9 mouse cellular contexts compared by ENCODE assay signal in genomic region chr2:72096345-72096744, GRCm38 (mm10).
DNase-seq lines count a peak whose midpoint lies in the region; ATAC-seq and TF ChIP-seq lines count a peak whose summit lies in the region.
"Had no signal": no experiment of that assay in that cellular context is flagged by ENCODE, and none has a peak within 500 bp of the region (broad histone marks: within the 10 kb centered on the region; RNA-seq: fewer than 3 reads in every experiment).

No protein-coding gene starts in this region.

- no peaks in the 10 kb centered on the region for H3K9me3 ChIP-seq in hindbrain, embryonic 11.5 days (ENCODE audit: control insufficient read depth, low read length)
- no peaks in the 10 kb centered on the region for H3K9me3 ChIP-seq in hindbrain, embryonic 12.5 days (replicated peaks)
- no peaks in the 10 kb centered on the region for H3K9me3 ChIP-seq in lung, postnatal 0 days (ENCODE audit: low read length)
- H3K9me3 ChIP-seq: embryonic facial prominence, embryonic 12.5 days had no signal

- no peaks in the 10 kb centered on the region for H3K27me3 ChIP-seq in hindbrain, embryonic 11.5 days (ENCODE audit: control insufficient read depth, insufficient read depth, low read length)
- H3K27me3 ChIP-seq in hindbrain, embryonic 12.5 days, result 0 out of 2 replicates have a peak, but pooled peaks cover 2% of the 10 kb centered on the region
- H3K27me3 ChIP-seq in lung, postnatal 0 days (replicated peaks; ENCODE audit: insufficient read depth, low read length), result no peaks in the 10 kb centered on the region
- H3K27me3 ChIP-seq: embryonic facial prominence, embryonic 12.5 days had no signal

- peak; percentile 81 for TF ChIP-seq CTCF in lung, postnatal 0 days (IDR thresholded peaks at IDR 0.05)

- no peaks in the 10 kb centered on the region for H3K4me1 ChIP-seq in hindbrain, embryonic 11.5 days (replicated peaks; ENCODE audit: control insufficient read depth, insufficient read depth, low read length)
- H3K4me1 ChIP-seq in hindbrain, embryonic 12.5 days, result peaks cover 18% of the 10 kb centered on the region
- peaks cover 7% of the 10 kb centered on the region; the same call in 1 of the 2 replicates for H3K4me1 ChIP-seq in lung, postnatal 0 days (ENCODE audit: insufficient read depth, low read depth, low read length)

- no peak overlapping the region for H3K4me3 ChIP-seq in hindbrain, embryonic 11.5 days (ENCODE audit: low read depth, low read length)
- H3K4me3 ChIP-seq in hindbrain, embryonic 12.5 days, result no peak overlapping the region
- no peak overlapping the region for H3K4me3 ChIP-seq in lung, postnatal 0 days (ENCODE audit: low read depth, low read length)
- H3K4me3 ChIP-seq: embryonic facial prominence, embryonic 12.5 days had no signal

- WGBS in hindbrain, embryonic 11.5 days, result 32% methylated on average over 3 of the region's 3 CpGs
- WGBS in hindbrain, embryonic 12.5 days, result 46% methylated on average over 3 of the region's 3 CpGs
- 26% methylated on average over 3 of the region's 3 CpGs for WGBS in lung, postnatal 0 days

- H3K9ac ChIP-seq in hindbrain, embryonic 11.5 days (ENCODE audit: low read depth, low read length), result no peak overlapping the region
- H3K9ac ChIP-seq in hindbrain, embryonic 12.5 days, result no peak overlapping the region
- no peak overlapping the region for H3K9ac ChIP-seq in lung, postnatal 0 days (replicated peaks; ENCODE audit: low read depth)
- H3K9ac ChIP-seq: embryonic facial prominence, embryonic 12.5 days had no signal

- no peaks in the 10 kb centered on the region for H3K36me3 ChIP-seq in hindbrain, embryonic 11.5 days (ENCODE audit: control insufficient read depth, insufficient read depth, low read length)
- no peaks in the 10 kb centered on the region for H3K36me3 ChIP-seq in hindbrain, embryonic 12.5 days
- no peaks in the 10 kb centered on the region for H3K36me3 ChIP-seq in lung, postnatal 0 days (ENCODE audit: insufficient read depth, low read length)
- H3K36me3 ChIP-seq: embryonic facial prominence, embryonic 12.5 days had no signal

- DNase-seq in hindbrain, embryonic 11.5 days (ENCODE audit: low spot score), result peak; percentile 62
- peak; percentile 82 for DNase-seq in CD4-positive, CD25-positive, alpha-beta regulatory T cell, adult 2 months (ENCODE audit: low read depth, low spot score)
- peak; percentile 59 for DNase-seq in gastrocnemius, postnatal 10 days
- DNase-seq in lung, postnatal 0 days (ENCODE audit: low spot score), result peak; percentile 64
- DNase-seq in thymus, adult 18-20 months, result peak; percentile 34 to 60
- DNase-seq in cerebellum, adult 11 months, result no peak

- ATAC-seq in hindbrain, embryonic 11.5 days (ENCODE audit: low FRiP score), result no peak
- ATAC-seq in hindbrain, embryonic 12.5 days (ENCODE audit: low FRiP score), result no peak
- peak; percentile 78 for ATAC-seq in activated CD4-positive, CD25-positive, alpha-beta regulatory T cell, adult 4 months
- ATAC-seq in lung, postnatal 0 days, result no peak

- H3K4me2 ChIP-seq in hindbrain, embryonic 11.5 days (replicated peaks; ENCODE audit: low read depth, low read length), result no peak overlapping the region
- H3K4me2 ChIP-seq in hindbrain, embryonic 12.5 days (replicated peaks), result no peak overlapping the region
- no peak overlapping the region for H3K4me2 ChIP-seq in lung, postnatal 0 days (replicated peaks; ENCODE audit: low read depth, low read length)
- H3K4me2 ChIP-seq: embryonic facial prominence, embryonic 12.5 days had no signal

- no peak for TF ChIP-seq EP300 in lung, postnatal 0 days (IDR thresholded peaks at IDR 0.05)

- no peak overlapping the region for H3K27ac ChIP-seq in hindbrain, embryonic 11.5 days (ENCODE audit: low read depth, low read length)
- no peak overlapping the region for H3K27ac ChIP-seq in hindbrain, embryonic 12.5 days
- H3K27ac ChIP-seq in lung, postnatal 0 days (ENCODE audit: low read length), result no peak overlapping the region
- H3K27ac ChIP-seq: embryonic facial prominence, embryonic 12.5 days had no signal
